Mouse (Mus musculus) heart, postnatal 0 days (tissue): ENCODE data around the gene Hist1h2ab. TPM values are rescaled to one million over a fixed set of nuclear protein-coding genes. Genes with fewer than 3 reads are reported as not detected.
A peak's percentile ranks its signal among the peaks of the same experiment; 100 is the strongest.

Experiments
- ATAC-seq: fragments of 200-750 bp; cut with Nextera tagmentation; 2 replicates; pipeline ENCODE4 v1.8.0; 2017; ENCODE audit warnings: low read depth, moderate number of reproducible peaks, moderate library complexity; ENCODE audit not compliant: insufficient read depth
- DNase-seq: peaks from one replicate; pipeline ENCODE4 v3.0.0-alpha.2; 2016; ENCODE audit warnings: low spot score
- H3K27ac ChIP-seq: fragments of 300-500 bp; sonication (generic); 2 replicates; pipeline ENCODE4 v1.5.1; 2014; ENCODE audit warnings: low read depth, mild to moderate bottlenecking
- H3K27me3 ChIP-seq: fragments of 300-500 bp; sonication (generic); 2 replicates; pipeline ENCODE4 v1.6.1; 2014; ENCODE audit warnings: low read length, mixed read lengths; ENCODE audit not compliant: control insufficient read depth, insufficient read depth
- H3K36me3 ChIP-seq: fragments of 300-500 bp; sonication (generic); replicated peaks from 2 replicates; pipeline ENCODE4 v1.6.1; 2014; ENCODE audit warnings: low read length, mixed read lengths; ENCODE audit not compliant: control insufficient read depth, insufficient read depth
- H3K4me1 ChIP-seq: fragments of 300-500 bp; sonication (generic); 2 replicates; pipeline ENCODE4 v1.6.1; 2014; ENCODE audit warnings: antibody characterized with exemption; ENCODE audit not compliant: control insufficient read depth, insufficient read depth
- H3K4me2 ChIP-seq: fragments of 300-500 bp; sonication (generic); 2 replicates; pipeline ENCODE4 v1.6.1; 2014; ENCODE audit warnings: low read depth, mild to moderate bottlenecking, low read length, moderate library complexity
- H3K4me3 ChIP-seq: fragments of 300-500 bp; sonication (generic); 2 replicates; pipeline ENCODE4 v1.5.1; 2014; ENCODE audit warnings: low read depth, low read length
- H3K9ac ChIP-seq: fragments of 300-500 bp; sonication (generic); replicated peaks from 2 replicates; pipeline ENCODE4 v1.6.1; 2014; ENCODE audit warnings: low read depth, low read length, mixed read lengths
- H3K9me3 ChIP-seq: fragments of 300-500 bp; sonication (generic); replicated peaks from 2 replicates; pipeline ENCODE4 v1.6.1; 2016; ENCODE audit warnings: low read length; ENCODE audit not compliant: control insufficient read depth
- CTCF ChIP-seq: IDR thresholded peaks from 2 replicates; pipeline ENCODE4 v1.5.1; 2016; ENCODE audit warnings: antibody characterized with exemption, control low read depth, low read depth
- EP300 ChIP-seq: IDR thresholded peaks from 2 replicates; pipeline ENCODE4 v1.6.1; 2016; ENCODE audit warnings: antibody characterized with exemption, low read depth
- WGBS: fragments of 180-500 bp; shearing (Covaris S2); extraction: QIAGEN DNeasy Blood & Tissue Kit; methylation state at CpG from one replicate; pipeline ENCODE4 v1.1.7; 2014; 5-methylcytosine and 5-hydroxymethylcytosine counted together
- polyA plus RNA-seq: library from polyadenylated mRNA; unstranded; fragments of >200 nt; fragmentation: Nextera tagmentation; extraction: Ambion mirVana; gene quantifications from 2 replicates; pipeline ENCODE4 v1.2.1, GENCODE M21; 2015
- total RNA-seq: library from RNA; depleted of rRNA; stranded (reverse); fragments of >200 nt; gene quantifications from 2 replicates; pipeline ENCODE4 v1.2.3, GENCODE M21; 2014; ENCODE audit warnings: low replicate concordance

Gene Hist1h2ab
- total and polyA plus RNA-seq, 2 experiments from 2014 or later = 5.6 to 733 TPM

- TF ChIP-seq CTCF = no peak
- TF ChIP-seq EP300 = no peak
- 2% methylated on average over 10 of the region's 10 CpGs for WGBS
- Histone ChIP-seq H3K4me3 (peak overlapping the region; percentile 48), H3K4me1 (peaks cover 22% of the 10 kb centered on the region), H3K27me3 (no peaks in the 10 kb centered on the region), H3K9ac (peak overlapping the region; percentile 66; the same call in 1 of the 2 replicates), H3K4me2 (peak overlapping the region; percentile 71), H3K36me3 (no peaks in the 10 kb centered on the region), H3K27ac (peak overlapping the region; percentile 95), H3K9me3 (no peaks in the 10 kb centered on the region)
- ATAC-seq = no peak
- no peak for DNase-seq
Measured at GRCm38 (mm10) chr13:23763242-23763585, 12.3 kb downstream of the Hist1h2ab start.

- Histone ChIP-seq H3K27me3 (no peaks in the 10 kb centered on the region), H3K4me3 (peak within 1 kb of the TSS; percentile 48), H3K4me2 (peak within 1 kb of the TSS; percentile 71), H3K9ac (peak within 1 kb of the TSS; percentile 66), H3K4me1 (peaks cover 22% of the 10 kb centered on the region), H3K9me3 (no peaks in the 10 kb centered on the region), H3K36me3 (no peaks in the 10 kb centered on the region), H3K27ac (peak within 1 kb of the TSS; percentile 95)
- ATAC-seq (peak; percentile 59), DNase-seq (peak; percentile 95)
- TF ChIP-seq EP300 = no peak; the same call in 1 of the 2 replicates
- 3% methylated on average over 34 of the region's 34 CpGs for WGBS
Measured at GRCm38 (mm10) chr13:23763586-23764323, 12.8 kb downstream of the Hist1h2ab start, which contains the start of gene Hist1h1a. TSS of gene Hist1h1a (plus strand) at chr13:23763666.

GRCm38 (mm10) chr13:23764324-23765171 is 13.6 kb downstream of the Hist1h2ab start:
- Histone ChIP-seq H3K9ac (peak overlapping the region; percentile 66; the same call in 1 of the 2 replicates), H3K4me1 (peaks cover 22% of the 10 kb centered on the region), H3K27ac (peak overlapping the region; percentile 95; the same call in 1 of the 2 replicates), H3K4me3 (peak overlapping the region; percentile 48), H3K36me3 (no peaks in the 10 kb centered on the region), H3K4me2 (peak overlapping the region; percentile 71), H3K27me3 (no peaks in the 10 kb centered on the region), H3K9me3 (no peaks in the 10 kb centered on the region)
- 47% methylated on average over 12 of the region's 12 CpGs for WGBS
- DNase-seq (no peak), ATAC-seq (no peak)
- TF ChIP-seq CTCF = no peak

GRCm38 (mm10) chr13:23765172-23765513 is 14.2 kb downstream of the Hist1h2ab start:
- WGBS = 85% methylated on average over 1 of the region's 1 CpGs
- no peak overlapping the region for H3K27ac ChIP-seq
- no peak for TF ChIP-seq EP300
- TF ChIP-seq CTCF = no peak
- no peaks in the 10 kb centered on the region for H3K36me3 ChIP-seq
- ATAC-seq = no peak
- H3K4me3 ChIP-seq = no peak overlapping the region
- H3K4me1 ChIP-seq = peaks cover 22% of the 10 kb centered on the region
- H3K27me3 ChIP-seq = no peaks in the 10 kb centered on the region
- H3K4me2 ChIP-seq = no peak overlapping the region
- H3K9ac ChIP-seq = no peak overlapping the region
- H3K9me3 ChIP-seq = no peaks in the 10 kb centered on the region
- no peak for DNase-seq

- TF ChIP-seq CTCF (no peak), EP300 (no peak)
- Histone ChIP-seq H3K4me2 (no peak overlapping the region), H3K27me3 (no peaks in the 10 kb centered on the region), H3K36me3 (no peaks in the 10 kb centered on the region), H3K4me3 (no peak overlapping the region), H3K27ac (no peak overlapping the region), H3K9me3 (no peaks in the 10 kb centered on the region), H3K9ac (no peak overlapping the region), H3K4me1 (peaks cover 18% of the 10 kb centered on the region)
- no peak for ATAC-seq
- no peak for DNase-seq
Measured at GRCm38 (mm10) chr13:23766772-23767171, 15.8 kb downstream of the Hist1h2ab start.
